Mouse (Mus musculus): ENCODE measurements at regions not wholly inside any gene's neighbourhood (a gene's known extent, or its start where the extent isn't known, plus 50 kb on each side); places are given as distances from the start of the nearest gene placed in this dataset.

- no peaks in the 10 kb centered on the region for H3K4me1 ChIP-seq (ENCODE audit: control insufficient read depth, insufficient read depth, low read length)
- WGBS: 79% methylated on average over 7 of the region's 7 CpGs
Observed at GRCm38 (mm10) chr15:67345179-67346148, 844.8 kb upstream of the Lrrc6 start.

GRCm38 (mm10) chr15:67342050-67342449 is 841.3 kb upstream of the Lrrc6 start:
- H3K27ac ChIP-seq (ENCODE audit: insufficient read depth, low read length): no peak overlapping the region
- peaks cover 1% of the 10 kb centered on the region; the same call in 1 of the 2 replicates for H3K4me1 ChIP-seq (ENCODE audit: control insufficient read depth, insufficient read depth, low read length)
- DNase-seq: no peak
- 85% methylated on average over 3 of the region's 3 CpGs for WGBS
- H3K4me3 ChIP-seq (replicated peaks; ENCODE audit: insufficient read depth, low read depth, low read length): no peak overlapping the region
- no peaks in the 10 kb centered on the region for H3K27me3 ChIP-seq (ENCODE audit: control insufficient read depth, insufficient read depth, low read length)
- TF ChIP-seq POLR2A (IDR thresholded peaks at IDR 0.05; ENCODE audit: borderline replicate concordance, insufficient read depth, low read length) (no peak), CTCF (IDR thresholded peaks at IDR 0.05; ENCODE audit: borderline replicate concordance, insufficient read depth, low read depth, low read length) (no peak)

More at GRCm38 (mm10) chr15:67345179-67346148, 844.8 kb upstream of the Lrrc6 start:
- H3K27me3 ChIP-seq (ENCODE audit: control insufficient read depth, insufficient read depth, low read length): no peaks in the 10 kb centered on the region
- no peak for DNase-seq
- TF ChIP-seq CTCF (IDR thresholded peaks at IDR 0.05; ENCODE audit: borderline replicate concordance, insufficient read depth, low read depth, low read length) (no peak), POLR2A (IDR thresholded peaks at IDR 0.05; ENCODE audit: borderline replicate concordance, insufficient read depth, low read length) (no peak)
- H3K4me3 ChIP-seq (replicated peaks; ENCODE audit: insufficient read depth, low read depth, low read length): no peak overlapping the region
- no peak overlapping the region for H3K27ac ChIP-seq (ENCODE audit: insufficient read depth, low read length)

- DNase-seq: no peak
- H3K4me3 ChIP-seq (replicated peaks; ENCODE audit: insufficient read depth, low read depth, low read length): no peak overlapping the region
- 33% methylated on average over 5 of the region's 5 CpGs for WGBS
- peaks cover 3% of the 10 kb centered on the region; the same call in 1 of the 2 replicates for H3K4me1 ChIP-seq (ENCODE audit: control insufficient read depth, insufficient read depth, low read length)
- no peak overlapping the region for H3K27ac ChIP-seq (ENCODE audit: insufficient read depth, low read length)
- H3K27me3 ChIP-seq (ENCODE audit: control insufficient read depth, insufficient read depth, low read length): no peaks in the 10 kb centered on the region
- no peak for TF ChIP-seq CTCF (IDR thresholded peaks at IDR 0.05; ENCODE audit: borderline replicate concordance, insufficient read depth, low read depth, low read length)
- TF ChIP-seq POLR2A (IDR thresholded peaks at IDR 0.05; ENCODE audit: borderline replicate concordance, insufficient read depth, low read length): no peak
Observed at GRCm38 (mm10) chr15:67337040-67337395, 836.3 kb upstream of the Lrrc6 start.

GRCm38 (mm10) chr15:67336294-67337039 is 835.8 kb upstream of the Lrrc6 start:
- no peak for TF ChIP-seq POLR2A (IDR thresholded peaks at IDR 0.05; ENCODE audit: borderline replicate concordance, insufficient read depth, low read length)
- TF ChIP-seq CTCF (IDR thresholded peaks at IDR 0.05; ENCODE audit: borderline replicate concordance, insufficient read depth, low read depth, low read length): no peak

GRCm38 (mm10) chr15:67332521-67332920 is 831.8 kb upstream of the Lrrc6 start:
- peaks cover 3% of the 10 kb centered on the region; the same call in 1 of the 2 replicates for H3K4me1 ChIP-seq (ENCODE audit: control insufficient read depth, insufficient read depth, low read length)
- 23% methylated on average over 1 of the region's 1 CpGs for WGBS
- no peaks in the 10 kb centered on the region for H3K27me3 ChIP-seq (ENCODE audit: control insufficient read depth, insufficient read depth, low read length)
- no peak for TF ChIP-seq CTCF (IDR thresholded peaks at IDR 0.05; ENCODE audit: borderline replicate concordance, insufficient read depth, low read depth, low read length)
- TF ChIP-seq POLR2A (IDR thresholded peaks at IDR 0.05; ENCODE audit: borderline replicate concordance, insufficient read depth, low read length): no peak
- peak in 1 of 2 experiments; percentile 1 for DNase-seq
- no peak overlapping the region for H3K27ac ChIP-seq (ENCODE audit: insufficient read depth, low read length)
- no peak overlapping the region for H3K4me3 ChIP-seq (replicated peaks; ENCODE audit: insufficient read depth, low read depth, low read length)

More at GRCm38 (mm10) chr15:67336294-67337039, 835.8 kb upstream of the Lrrc6 start:
- no peak for DNase-seq
- H3K27me3 ChIP-seq (ENCODE audit: control insufficient read depth, insufficient read depth, low read length): no peaks in the 10 kb centered on the region
- peaks cover 3% of the 10 kb centered on the region; the same call in 1 of the 2 replicates for H3K4me1 ChIP-seq (ENCODE audit: control insufficient read depth, insufficient read depth, low read length)
- H3K27ac ChIP-seq (ENCODE audit: insufficient read depth, low read length): no peak overlapping the region
- 65% methylated on average over 5 of the region's 5 CpGs for WGBS
- no peak overlapping the region for H3K4me3 ChIP-seq (replicated peaks; ENCODE audit: insufficient read depth, low read depth, low read length)

GRCm38 (mm10) chr15:67320292-67320691 is 819.6 kb upstream of the Lrrc6 start:
- DNase-seq: no peak
- Histone ChIP-seq H3K27me3 (ENCODE audit: control insufficient read depth, insufficient read depth, low read length) (no peaks in the 10 kb centered on the region), H3K4me1 (ENCODE audit: control insufficient read depth, insufficient read depth, low read length) (no peaks in the 10 kb centered on the region), H3K4me3 (replicated peaks; ENCODE audit: insufficient read depth, low read depth, low read length) (no peak overlapping the region), H3K27ac (ENCODE audit: insufficient read depth, low read length) (no peak overlapping the region)
- TF ChIP-seq CTCF (IDR thresholded peaks at IDR 0.05; ENCODE audit: borderline replicate concordance, insufficient read depth, low read depth, low read length): no peak
- TF ChIP-seq POLR2A (IDR thresholded peaks at IDR 0.05; ENCODE audit: borderline replicate concordance, insufficient read depth, low read length): no peak
- WGBS: 74% methylated on average over 2 of the region's 2 CpGs

GRCm38 (mm10) chr15:67315202-67315601 is 814.5 kb upstream of the Lrrc6 start:
- TF ChIP-seq POLR2A (IDR thresholded peaks at IDR 0.05; ENCODE audit: borderline replicate concordance, insufficient read depth, low read length) (no peak), CTCF (IDR thresholded peaks at IDR 0.05; ENCODE audit: borderline replicate concordance, insufficient read depth, low read depth, low read length) (no peak)
- DNase-seq: no peak
- H3K4me3 ChIP-seq (replicated peaks; ENCODE audit: insufficient read depth, low read depth, low read length): no peak overlapping the region
- H3K27me3 ChIP-seq (ENCODE audit: control insufficient read depth, insufficient read depth, low read length): no peaks in the 10 kb centered on the region
- no peaks in the 10 kb centered on the region for H3K4me1 ChIP-seq (ENCODE audit: control insufficient read depth, insufficient read depth, low read length)
- no peak overlapping the region for H3K27ac ChIP-seq (ENCODE audit: insufficient read depth, low read length)
- WGBS: 70% methylated on average over 1 of the region's 1 CpGs
